Mouse (Mus musculus) intestine, embryonic 16.5 days (tissue): ENCODE data around the gene F2rl3. TPM values are rescaled to one million over a fixed set of nuclear protein-coding genes. Genes with fewer than 3 reads are reported as not detected.

ENCODE experiments used
- polyA plus RNA-seq: library from polyadenylated mRNA; unstranded; fragments of >200 nt; fragmentation: Nextera tagmentation; extraction: Ambion mirVana; gene quantifications from 2 replicates; pipeline ENCODE4 v1.2.1, GENCODE M21; 2015

The F2rl3 gene
- polyA plus RNA-seq, 1 experiment from 2014 or later = 4.7 TPM

Other genes starting within 250 kb of the F2rl3 start
- 13.5 and 14.2 TPM in 2 replicates for gene Med26, start 213.6 kb upstream of the F2rl3 start, polyA plus RNA-seq
- gene Smim7, start 190.8 kb upstream of the F2rl3 start, polyA plus RNA-seq = 114 and 121 TPM in 2 replicates
- 12.1 and 12.2 TPM in 2 replicates for gene Tmem38a, start 189.8 kb upstream of the F2rl3 start, polyA plus RNA-seq
- gene Nwd1, start 115.2 kb upstream of the F2rl3 start, polyA plus RNA-seq = 0.09 and 0.12 TPM in 2 replicates
- 130 and 141 TPM in 2 replicates for gene Sin3b, start 38.6 kb upstream of the F2rl3 start, polyA plus RNA-seq